Mouse (Mus musculus) lung, postnatal 0 days (tissue): ENCODE results near the gene C1qtnf1. TPM values are rescaled to one million over a fixed set of nuclear protein-coding genes. Genes with fewer than 3 reads are reported as not detected.

Source experiments
- ATAC-seq: fragments of 200-750 bp; cut with Nextera tagmentation; 2 replicates; pipeline ENCODE4 v1.8.0; 2017; ENCODE audit warnings: moderate library complexity
- DNase-seq: peaks from one replicate; pipeline ENCODE4 v3.0.0-alpha.2; 2016; ENCODE audit warnings: low spot score
- H3K27ac ChIP-seq: fragments of 300-500 bp; sonication (generic); 2 replicates; pipeline ENCODE4 v1.5.1; 2014; ENCODE audit warnings: antibody characterized with exemption, mild to moderate bottlenecking, low read length, mixed read lengths
- H3K27me3 ChIP-seq: fragments of 300-500 bp; sonication (generic); replicated peaks from 2 replicates; pipeline ENCODE4 v1.6.1; 2014; ENCODE audit warnings: low read length, mixed read lengths; ENCODE audit not compliant: insufficient read depth
- H3K36me3 ChIP-seq: fragments of 300-500 bp; sonication (generic); 2 replicates; pipeline ENCODE4 v1.6.1; 2014; ENCODE audit warnings: low read length, mixed read lengths; ENCODE audit not compliant: insufficient read depth
- H3K4me1 ChIP-seq: fragments of 300-500 bp; sonication (generic); 2 replicates; pipeline ENCODE4 v1.6.1; 2014; ENCODE audit warnings: antibody characterized with exemption, low read depth, low read length, mixed read lengths; ENCODE audit not compliant: insufficient read depth
- H3K4me2 ChIP-seq: fragments of 300-500 bp; sonication (generic); replicated peaks from 2 replicates; pipeline ENCODE4 v1.6.1; 2014; ENCODE audit warnings: low read depth, mild to moderate bottlenecking, low read length, moderate library complexity, mixed read lengths
- H3K4me3 ChIP-seq: fragments of 300-500 bp; sonication (generic); 2 replicates; pipeline ENCODE4 v1.5.1; 2014; ENCODE audit warnings: low read depth, low read length
- H3K9ac ChIP-seq: fragments of 300-500 bp; sonication (generic); replicated peaks from 2 replicates; pipeline ENCODE4 v1.6.1; 2014; ENCODE audit warnings: low read depth, mild to moderate bottlenecking
- H3K9me3 ChIP-seq: fragments of 300-500 bp; sonication (generic); 2 replicates; pipeline ENCODE4 v1.6.1; 2016; ENCODE audit warnings: low read length, mixed read lengths
- CTCF ChIP-seq: IDR thresholded peaks from 2 replicates; pipeline ENCODE4 v1.5.1; 2016; ENCODE audit warnings: antibody characterized with exemption, mild to moderate bottlenecking
- EP300 ChIP-seq: IDR thresholded peaks from 2 replicates; pipeline ENCODE4 v1.6.1; 2016; ENCODE audit warnings: antibody characterized with exemption, mild to moderate bottlenecking, control low read depth
- WGBS: fragments of 180-500 bp; shearing (Covaris S2); extraction: QIAGEN DNeasy Blood & Tissue Kit; methylation state at CpG from one replicate; pipeline ENCODE4 v1.1.7; 2014; 5-methylcytosine and 5-hydroxymethylcytosine counted together
- polyA plus RNA-seq: library from polyadenylated mRNA; unstranded; fragments of >200 nt; fragmentation: Nextera tagmentation; extraction: Ambion mirVana; gene quantifications from 2 replicates; pipeline ENCODE4 v1.2.1, GENCODE M21; 2015

C1qtnf1 gene
- polyA plus RNA-seq, 1 experiment from 2014 or later = 9.1 TPM

- ATAC-seq (no peak), DNase-seq (no peak)
- no peak overlapping the region for H3K27ac ChIP-seq
- no peak overlapping the region for H3K4me3 ChIP-seq
- H3K4me1 ChIP-seq = no peaks in the 10 kb centered on the region; the same call in 1 of the 2 replicates
- H3K9me3 ChIP-seq = no peaks in the 10 kb centered on the region
- H3K9ac ChIP-seq = no peak overlapping the region
- H3K36me3 ChIP-seq = no peaks in the 10 kb centered on the region
- 83% methylated on average over 1 of the region's 1 CpGs for WGBS
- TF ChIP-seq CTCF = no peak
- H3K4me2 ChIP-seq = no peak overlapping the region
- H3K27me3 ChIP-seq = no peaks in the 10 kb centered on the region
Measured at GRCm38 (mm10) chr11:118473161-118473560, 45.2 kb downstream of the C1qtnf1 start.

GRCm38 (mm10) chr11:118473842-118474500 is 46.0 kb downstream of the C1qtnf1 start:
- H3K9ac ChIP-seq = no peak overlapping the region
- no peaks in the 10 kb centered on the region; the same call in 1 of the 2 replicates for H3K4me1 ChIP-seq
- no peak for DNase-seq
- no peak overlapping the region for H3K27ac ChIP-seq
- H3K4me3 ChIP-seq = no peak overlapping the region
- TF ChIP-seq EP300 (no peak), CTCF (no peak)
- H3K27me3 ChIP-seq = no peaks in the 10 kb centered on the region
- WGBS = 67% methylated on average over 6 of the region's 6 CpGs
- no peaks in the 10 kb centered on the region for H3K36me3 ChIP-seq
- no peaks in the 10 kb centered on the region for H3K9me3 ChIP-seq
- ATAC-seq = no peak
- no peak overlapping the region for H3K4me2 ChIP-seq

GRCm38 (mm10) chr11:118475496-118476083 is 47.6 kb downstream of the C1qtnf1 start:
- no peak overlapping the region for H3K4me3 ChIP-seq
- WGBS = 87% methylated on average over 7 of the region's 7 CpGs
- no peaks in the 10 kb centered on the region; the same call in 1 of the 2 replicates for H3K4me1 ChIP-seq
- no peak overlapping the region for H3K4me2 ChIP-seq
- no peak for ATAC-seq
- no peak overlapping the region for H3K9ac ChIP-seq
- H3K9me3 ChIP-seq = no peaks in the 10 kb centered on the region
- no peaks in the 10 kb centered on the region for H3K36me3 ChIP-seq
- no peak for TF ChIP-seq CTCF
- no peak for TF ChIP-seq EP300
- H3K27ac ChIP-seq = no peak overlapping the region
- H3K27me3 ChIP-seq = no peaks in the 10 kb centered on the region
- no peak for DNase-seq

GRCm38 (mm10) chr11:118476396-118477373 is 48.7 kb downstream of the C1qtnf1 start, which contains the start of gene Engase:
Gene Engase (plus strand): TSS chr11:118476829.
- Histone ChIP-seq H3K27ac (no peak within 1 kb of the TSS), H3K4me2 (peak within 1 kb of the TSS; percentile 94), H3K9me3 (no peaks in the 10 kb centered on the region), H3K36me3 (no peaks in the 10 kb centered on the region), H3K4me1 (no peaks in the 10 kb centered on the region; the same call in 1 of the 2 replicates), H3K27me3 (no peaks in the 10 kb centered on the region), H3K9ac (peak within 1 kb of the TSS; percentile 56), H3K4me3 (peak within 1 kb of the TSS; percentile 73)
- DNase-seq (peak; percentile 98), ATAC-seq (peak; percentile 100)
- no peak for TF ChIP-seq EP300
- TF ChIP-seq CTCF = no peak
- WGBS = under 1% methylated on average over 51 of the region's 57 CpGs

- TF ChIP-seq CTCF (no peak), EP300 (no peak)
- DNase-seq = no peak
- WGBS = 71% methylated on average over 12 of the region's 12 CpGs
- Histone ChIP-seq H3K9ac (no peak overlapping the region), H3K4me1 (no peaks in the 10 kb centered on the region; the same call in 1 of the 2 replicates), H3K27ac (no peak overlapping the region), H3K27me3 (no peaks in the 10 kb centered on the region), H3K9me3 (no peaks in the 10 kb centered on the region), H3K36me3 (peaks cover under 1% of the 10 kb centered on the region; the same call in 1 of the 2 replicates), H3K4me2 (no peak overlapping the region), H3K4me3 (no peak overlapping the region)
- no peak for ATAC-seq
Measured at GRCm38 (mm10) chr11:118479776-118480175, 51.8 kb downstream of the C1qtnf1 start.

GRCm38 (mm10) chr11:118481231-118481630 is 53.2 kb downstream of the C1qtnf1 start:
- H3K36me3 ChIP-seq = peaks cover 5% of the 10 kb centered on the region; the same call in 1 of the 2 replicates
- TF ChIP-seq CTCF = no peak
- no peak for TF ChIP-seq EP300
- whole genome bisulfite sequencing = 94% methylated on average over 11 of the region's 11 CpGs

More at GRCm38 (mm10) chr11:118481231-118481630, 53.2 kb downstream of the C1qtnf1 start:
- no peak for DNase-seq
- no peak overlapping the region for H3K9ac ChIP-seq
- no peaks in the 10 kb centered on the region; the same call in 1 of the 2 replicates for H3K4me1 ChIP-seq
- H3K9me3 ChIP-seq = no peaks in the 10 kb centered on the region
- no peak overlapping the region for H3K4me2 ChIP-seq
- no peaks in the 10 kb centered on the region for H3K27me3 ChIP-seq
- no peak overlapping the region for H3K4me3 ChIP-seq
- no peak overlapping the region for H3K27ac ChIP-seq
- ATAC-seq = no peak
